Mouse (Mus musculus): Measurements from ENCODE around the gene Dlgap4. TPM values are rescaled to one million over a fixed set of nuclear protein-coding genes. Genes with fewer than 3 reads are reported as not detected.

Dlgap4 gene
- polyA plus RNA-seq, 1 experiment from 2014 or later: 119 TPM

- 80% methylated on average over 5 of the region's 5 CpGs for WGBS
- Histone ChIP-seq H3K4me1 (ENCODE audit: control insufficient read depth, insufficient read depth, low read length) (no peaks in the 10 kb centered on the region), H3K27ac (replicated peaks; ENCODE audit: low read depth, low read length) (no peak overlapping the region), H3K4me3 (ENCODE audit: low read depth, low read length) (no peak overlapping the region), H3K9ac (replicated peaks; ENCODE audit: low read length) (no peak overlapping the region), H3K36me3 (replicated peaks; ENCODE audit: control insufficient read depth, insufficient read depth, low read depth, low read length) (no peaks in the 10 kb centered on the region), H3K4me2 (ENCODE audit: low read depth, low read length) (no peak overlapping the region), H3K9me3 (replicated peaks; ENCODE audit: control insufficient read depth, low read length) (no peaks in the 10 kb centered on the region), H3K27me3 (ENCODE audit: control insufficient read depth, insufficient read depth, low read length) (no peaks in the 10 kb centered on the region; the same call in 1 of the 2 replicates)
- ATAC-seq (replicated peaks; ENCODE audit: insufficient number of reproducible peaks, low FRiP score, low TSS enrichment, low read depth): no peak
- DNase-seq (ENCODE audit: low spot score): no peak
These were observed 7.5 kb upstream of the Dlgap4 start for GRCm38 (mm10) chr2:156605971-156606370.

- peaks cover 5% of the 10 kb centered on the region; the same call in 1 of the 2 replicates for H3K4me1 ChIP-seq (ENCODE audit: control insufficient read depth, insufficient read depth, low read length)
- H3K9me3 ChIP-seq (replicated peaks; ENCODE audit: control insufficient read depth, low read length): no peaks in the 10 kb centered on the region
- peak overlapping the region; percentile 67 for H3K9ac ChIP-seq (replicated peaks; ENCODE audit: low read length)
- H3K27ac ChIP-seq (replicated peaks; ENCODE audit: low read depth, low read length): no peak overlapping the region
- H3K27me3 ChIP-seq (ENCODE audit: control insufficient read depth, insufficient read depth, low read length): peaks cover 36% of the 10 kb centered on the region
- ATAC-seq (replicated peaks; ENCODE audit: insufficient number of reproducible peaks, low FRiP score, low TSS enrichment, low read depth) (no peak), DNase-seq (ENCODE audit: low spot score) (peak; percentile 53)
- peak overlapping the region; percentile 69 for H3K4me3 ChIP-seq (ENCODE audit: low read depth, low read length)
- WGBS: 2% methylated on average over 36 of the region's 41 CpGs
- H3K36me3 ChIP-seq (replicated peaks; ENCODE audit: control insufficient read depth, insufficient read depth, low read depth, low read length): no peaks in the 10 kb centered on the region
- peak overlapping the region; percentile 100 for H3K4me2 ChIP-seq (ENCODE audit: low read depth, low read length)
These were observed 394 bp upstream of the Dlgap4 start for GRCm38 (mm10) chr2:156613081-156613540.

GRCm38 (mm10) chr2:156614258-156614556 lies 702 bp downstream of the Dlgap4 start:
- H3K9me3 ChIP-seq (replicated peaks; ENCODE audit: control insufficient read depth, low read length): no peaks in the 10 kb centered on the region
- H3K4me2 ChIP-seq (ENCODE audit: low read depth, low read length): peak overlapping the region; percentile 100
- no peaks in the 10 kb centered on the region for H3K36me3 ChIP-seq (replicated peaks; ENCODE audit: control insufficient read depth, insufficient read depth, low read depth, low read length)
- peak overlapping the region; percentile 69 for H3K4me3 ChIP-seq (ENCODE audit: low read depth, low read length)
- peak; percentile 11 for DNase-seq (ENCODE audit: low spot score)
- no peak for ATAC-seq (replicated peaks; ENCODE audit: insufficient number of reproducible peaks, low FRiP score, low TSS enrichment, low read depth)
- H3K9ac ChIP-seq (replicated peaks; ENCODE audit: low read length): peak overlapping the region; percentile 67
- WGBS: 0% methylated on average over 18 of the region's 18 CpGs
- no peak overlapping the region for H3K27ac ChIP-seq (replicated peaks; ENCODE audit: low read depth, low read length)
- peaks cover 36% of the 10 kb centered on the region for H3K27me3 ChIP-seq (ENCODE audit: control insufficient read depth, insufficient read depth, low read length)
- H3K4me1 ChIP-seq (ENCODE audit: control insufficient read depth, insufficient read depth, low read length): peaks cover 5% of the 10 kb centered on the region; the same call in 1 of the 2 replicates

GRCm38 (mm10) chr2:156614661-156615654 lies 1.5 kb downstream of the Dlgap4 start:
- peak; percentile 1 for DNase-seq (ENCODE audit: low spot score)

GRCm38 (mm10) chr2:156616513-156616912 lies 3.0 kb downstream of the Dlgap4 start:
- no peak overlapping the region for H3K27ac ChIP-seq (replicated peaks; ENCODE audit: low read depth, low read length)
- no peaks in the 10 kb centered on the region for H3K36me3 ChIP-seq (replicated peaks; ENCODE audit: control insufficient read depth, insufficient read depth, low read depth, low read length)
- 71% methylated on average over 7 of the region's 7 CpGs for WGBS
- H3K4me2 ChIP-seq (ENCODE audit: low read depth, low read length): no peak overlapping the region
- ATAC-seq (replicated peaks; ENCODE audit: insufficient number of reproducible peaks, low FRiP score, low TSS enrichment, low read depth): no peak
- no peak overlapping the region for H3K9ac ChIP-seq (replicated peaks; ENCODE audit: low read length)
- H3K9me3 ChIP-seq (replicated peaks; ENCODE audit: control insufficient read depth, low read length): no peaks in the 10 kb centered on the region
- H3K4me1 ChIP-seq (ENCODE audit: control insufficient read depth, insufficient read depth, low read length): peaks cover 5% of the 10 kb centered on the region; the same call in 1 of the 2 replicates
- DNase-seq (ENCODE audit: low spot score): peak; percentile 4
- peaks cover 36% of the 10 kb centered on the region for H3K27me3 ChIP-seq (ENCODE audit: control insufficient read depth, insufficient read depth, low read length)
- no peak overlapping the region for H3K4me3 ChIP-seq (ENCODE audit: low read depth, low read length)

More at GRCm38 (mm10) chr2:156614661-156615654, 1.5 kb downstream of the Dlgap4 start:
- WGBS: 8% methylated on average over 31 of the region's 31 CpGs
- Histone ChIP-seq H3K4me3 (ENCODE audit: low read depth, low read length) (peak overlapping the region; percentile 69), H3K27ac (replicated peaks; ENCODE audit: low read depth, low read length) (no peak overlapping the region), H3K27me3 (ENCODE audit: control insufficient read depth, insufficient read depth, low read length) (peaks cover 36% of the 10 kb centered on the region), H3K9ac (replicated peaks; ENCODE audit: low read length) (no peak overlapping the region), H3K4me2 (ENCODE audit: low read depth, low read length) (no peak overlapping the region; the same call in 1 of the 2 replicates), H3K36me3 (replicated peaks; ENCODE audit: control insufficient read depth, insufficient read depth, low read depth, low read length) (no peaks in the 10 kb centered on the region), H3K4me1 (ENCODE audit: control insufficient read depth, insufficient read depth, low read length) (peaks cover 5% of the 10 kb centered on the region; the same call in 1 of the 2 replicates), H3K9me3 (replicated peaks; ENCODE audit: control insufficient read depth, low read length) (no peaks in the 10 kb centered on the region)
- 0 out of 2 replicates have a peak, but pooled peaks have one; percentile 11 for ATAC-seq (replicated peaks; ENCODE audit: insufficient number of reproducible peaks, low FRiP score, low TSS enrichment, low read depth)

- Histone ChIP-seq H3K4me1 (ENCODE audit: control insufficient read depth, insufficient read depth, low read length) (peaks cover 5% of the 10 kb centered on the region; the same call in 1 of the 2 replicates), H3K27ac (replicated peaks; ENCODE audit: low read depth, low read length) (no peak overlapping the region), H3K4me3 (ENCODE audit: low read depth, low read length) (no peak overlapping the region), H3K36me3 (replicated peaks; ENCODE audit: control insufficient read depth, insufficient read depth, low read depth, low read length) (no peaks in the 10 kb centered on the region), H3K4me2 (ENCODE audit: low read depth, low read length) (no peak overlapping the region), H3K27me3 (ENCODE audit: control insufficient read depth, insufficient read depth, low read length) (peaks cover 36% of the 10 kb centered on the region), H3K9ac (replicated peaks; ENCODE audit: low read length) (no peak overlapping the region), H3K9me3 (replicated peaks; ENCODE audit: control insufficient read depth, low read length) (no peaks in the 10 kb centered on the region)
- no peak for ATAC-seq (replicated peaks; ENCODE audit: insufficient number of reproducible peaks, low FRiP score, low TSS enrichment, low read depth)
- 37% methylated on average over 11 of the region's 11 CpGs for WGBS
- no peak for DNase-seq (ENCODE audit: low spot score)
These were observed 4.0 kb downstream of the Dlgap4 start for GRCm38 (mm10) chr2:156617536-156617935.

GRCm38 (mm10) chr2:156620874-156621273 lies 7.4 kb downstream of the Dlgap4 start:
- no peaks in the 10 kb centered on the region for H3K4me1 ChIP-seq (ENCODE audit: control insufficient read depth, insufficient read depth, low read length)
- 83% methylated on average over 8 of the region's 8 CpGs for WGBS
- peaks cover 9% of the 10 kb centered on the region for H3K27me3 ChIP-seq (ENCODE audit: control insufficient read depth, insufficient read depth, low read length)

GRCm38 (mm10) chr2:156621449-156621848 lies 7.9 kb downstream of the Dlgap4 start:
- H3K9ac ChIP-seq (replicated peaks; ENCODE audit: low read length): no peak overlapping the region
- no peaks in the 10 kb centered on the region for H3K4me1 ChIP-seq (ENCODE audit: control insufficient read depth, insufficient read depth, low read length)
- no peak for ATAC-seq (replicated peaks; ENCODE audit: insufficient number of reproducible peaks, low FRiP score, low TSS enrichment, low read depth)
- no peak for DNase-seq (ENCODE audit: low spot score)
- no peak overlapping the region for H3K4me3 ChIP-seq (ENCODE audit: low read depth, low read length)
- 65% methylated on average over 5 of the region's 5 CpGs for WGBS
- H3K27me3 ChIP-seq (ENCODE audit: control insufficient read depth, insufficient read depth, low read length): peaks cover 4% of the 10 kb centered on the region; the same call in 1 of the 2 replicates
- no peaks in the 10 kb centered on the region for H3K36me3 ChIP-seq (replicated peaks; ENCODE audit: control insufficient read depth, insufficient read depth, low read depth, low read length)
- no peaks in the 10 kb centered on the region for H3K9me3 ChIP-seq (replicated peaks; ENCODE audit: control insufficient read depth, low read length)
- no peak overlapping the region for H3K4me2 ChIP-seq (ENCODE audit: low read depth, low read length)
- H3K27ac ChIP-seq (replicated peaks; ENCODE audit: low read depth, low read length): no peak overlapping the region

More at GRCm38 (mm10) chr2:156620874-156621273, 7.4 kb downstream of the Dlgap4 start:
- no peak overlapping the region for H3K4me2 ChIP-seq (ENCODE audit: low read depth, low read length)
- no peaks in the 10 kb centered on the region for H3K36me3 ChIP-seq (replicated peaks; ENCODE audit: control insufficient read depth, insufficient read depth, low read depth, low read length)
- no peak overlapping the region for H3K4me3 ChIP-seq (ENCODE audit: low read depth, low read length)
- ATAC-seq (replicated peaks; ENCODE audit: insufficient number of reproducible peaks, low FRiP score, low TSS enrichment, low read depth): no peak
- no peak for DNase-seq (ENCODE audit: low spot score)
- H3K9ac ChIP-seq (replicated peaks; ENCODE audit: low read length): no peak overlapping the region
- no peak overlapping the region for H3K27ac ChIP-seq (replicated peaks; ENCODE audit: low read depth, low read length)
- H3K9me3 ChIP-seq (replicated peaks; ENCODE audit: control insufficient read depth, low read length): no peaks in the 10 kb centered on the region
